Mouse (Mus musculus) thymus, adult 18-20 months (tissue): ENCODE data around the gene Slc38a10.

Experiments used
- DNase-seq, 2 experiments: peaks; one replicate each; pipeline ENCODE4 v3.0.0; 2022; ENCODE audit warnings: mixed read lengths in 2 of 2

Gene Slc38a10

DNA sequence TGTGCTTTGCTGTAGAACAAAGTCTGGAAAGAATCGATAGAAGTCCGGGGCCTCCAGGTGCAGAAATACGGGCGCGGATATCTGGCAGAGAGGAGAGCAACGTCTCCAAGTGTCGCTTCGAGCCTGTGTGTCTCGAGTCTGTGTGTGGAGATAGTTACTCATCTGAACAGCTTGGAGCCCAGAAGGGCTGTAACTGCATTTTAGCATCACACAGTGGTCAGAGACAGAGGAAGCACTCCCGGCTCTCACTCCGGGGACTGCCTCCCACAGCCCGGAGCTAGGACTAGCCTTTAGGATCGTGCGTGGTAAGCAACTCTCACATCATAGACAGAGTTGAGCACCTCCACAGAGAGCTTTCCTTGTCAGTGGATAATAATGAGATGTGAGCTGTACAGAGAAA lies 22.1 kb upstream of the Slc38a10 start:
- DNase-seq, result no peak

DNA sequence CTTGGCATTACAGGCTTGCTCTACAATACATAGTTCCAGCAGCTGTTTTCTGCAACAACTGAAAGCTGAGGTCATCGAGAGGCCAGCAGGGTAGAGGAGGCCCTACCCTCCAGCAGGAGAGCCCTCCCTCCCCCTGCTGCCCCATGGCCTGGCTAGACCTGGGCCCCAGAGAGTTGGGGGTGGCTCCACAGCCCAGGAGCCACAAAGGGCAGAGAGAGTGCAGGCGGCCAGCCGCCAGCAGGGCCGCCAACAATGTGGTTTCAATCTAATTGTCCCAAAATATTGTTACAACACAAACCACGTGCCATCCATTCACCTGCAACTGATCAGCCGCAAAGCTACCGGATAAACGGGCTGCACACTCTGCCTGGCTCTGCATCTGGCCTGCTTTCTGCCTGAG lies 20.0 kb upstream of the Slc38a10 start:
- no peak for DNase-seq

DNA sequence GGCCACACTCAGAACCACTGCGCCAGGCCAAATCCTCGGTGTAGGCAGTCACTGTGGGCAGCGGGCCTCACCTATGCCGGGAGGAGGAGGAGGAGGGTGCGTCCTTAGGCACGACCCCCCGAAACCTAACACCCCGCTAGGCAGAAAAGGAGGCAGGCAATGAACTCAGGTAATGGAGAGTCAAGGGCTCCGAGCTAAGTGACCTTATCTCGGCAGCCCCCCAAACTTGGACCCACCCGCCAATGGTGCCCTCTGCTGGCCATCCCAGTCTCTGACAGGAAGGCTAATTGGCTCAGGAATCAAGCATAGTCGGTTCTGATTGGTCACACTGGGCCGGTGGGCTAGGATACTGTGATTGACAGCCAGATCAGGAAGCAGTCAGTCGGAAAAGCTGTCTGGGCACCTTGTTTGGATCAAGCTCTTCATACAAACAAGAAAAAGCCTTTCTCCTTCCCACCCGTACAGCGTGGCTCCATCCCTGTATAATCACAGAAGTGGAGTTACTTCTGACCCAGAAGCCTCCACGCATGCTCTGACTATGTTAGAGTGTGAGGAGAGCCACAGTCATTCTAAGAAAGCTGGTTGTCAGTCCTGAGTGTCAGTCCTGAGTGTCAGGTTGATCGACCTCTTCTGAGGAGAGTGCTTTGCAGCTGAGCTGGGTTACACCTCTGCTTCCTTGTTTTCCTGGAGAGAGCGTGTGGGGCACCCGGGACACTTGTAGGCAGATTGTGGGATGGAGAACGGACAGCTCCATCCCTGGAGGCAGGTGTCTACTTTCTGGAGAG lies 18.3 kb upstream of the Slc38a10 start:
- peak in 1 of 2 experiments; percentile 54 for DNase-seq

DNA sequence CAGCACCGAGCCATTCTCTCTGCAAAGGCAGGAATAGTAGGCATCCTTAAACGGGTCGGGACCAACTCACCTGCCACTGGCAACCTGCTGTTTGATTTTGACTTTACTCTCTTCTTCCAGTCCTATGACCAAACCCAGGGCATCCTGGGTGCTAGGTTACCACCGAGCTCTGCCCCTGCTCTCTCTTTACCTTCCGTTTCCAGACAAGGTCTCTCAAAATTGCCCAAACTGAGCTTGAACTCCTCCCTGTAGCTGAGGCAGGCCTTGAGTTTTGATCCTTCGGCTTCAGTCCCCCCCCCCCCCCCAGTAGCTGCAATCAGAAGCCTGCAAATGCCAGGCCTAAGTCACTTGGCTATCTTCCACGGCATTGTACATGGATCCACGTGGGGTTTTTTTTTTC lies 17.4 kb upstream of the Slc38a10 start:
- no peak for DNase-seq

DNA sequence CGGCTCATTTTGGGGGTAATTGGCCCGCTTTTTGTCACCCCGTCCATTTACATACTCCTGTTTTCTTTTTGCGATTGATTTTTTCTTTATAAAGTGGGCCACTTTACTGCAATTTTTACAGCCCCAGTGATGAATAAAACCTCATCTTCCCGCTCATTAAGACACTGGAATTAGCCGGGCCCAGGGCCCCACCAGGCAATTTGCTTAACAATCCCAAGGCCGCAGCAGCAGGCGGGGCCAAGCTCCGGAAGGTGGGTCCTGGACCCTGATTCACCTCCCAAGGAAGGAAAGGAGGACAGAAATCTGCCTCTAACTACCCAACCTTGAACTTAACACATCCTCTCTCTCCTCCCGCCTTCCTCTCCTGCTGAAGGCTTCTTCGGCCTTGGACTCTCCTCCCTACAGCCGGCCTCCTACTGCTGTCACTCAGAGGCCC lies 16.8 kb upstream of the Slc38a10 start:
- no peak for DNase-seq

DNA sequence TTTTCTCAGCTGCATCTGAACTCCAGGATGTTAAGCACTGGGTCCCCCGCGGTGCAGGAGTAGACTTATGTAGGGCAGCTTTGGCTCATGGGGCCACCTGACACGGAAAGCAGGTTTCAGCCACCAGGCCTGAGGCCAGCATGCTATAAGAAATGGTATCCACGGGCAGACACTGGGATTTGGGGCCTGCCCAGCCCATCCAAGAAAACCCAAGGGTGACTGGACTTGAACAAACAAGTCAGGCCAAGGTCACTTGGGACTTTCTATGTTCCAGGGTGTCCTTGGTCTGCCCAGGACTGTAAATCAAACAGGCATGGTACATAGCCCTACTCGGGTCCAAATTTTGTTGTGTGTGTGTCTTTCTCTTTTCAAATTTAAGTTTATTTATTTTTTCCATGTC lies 15.9 kb upstream of the Slc38a10 start:
- DNase-seq, result no peak

DNA sequence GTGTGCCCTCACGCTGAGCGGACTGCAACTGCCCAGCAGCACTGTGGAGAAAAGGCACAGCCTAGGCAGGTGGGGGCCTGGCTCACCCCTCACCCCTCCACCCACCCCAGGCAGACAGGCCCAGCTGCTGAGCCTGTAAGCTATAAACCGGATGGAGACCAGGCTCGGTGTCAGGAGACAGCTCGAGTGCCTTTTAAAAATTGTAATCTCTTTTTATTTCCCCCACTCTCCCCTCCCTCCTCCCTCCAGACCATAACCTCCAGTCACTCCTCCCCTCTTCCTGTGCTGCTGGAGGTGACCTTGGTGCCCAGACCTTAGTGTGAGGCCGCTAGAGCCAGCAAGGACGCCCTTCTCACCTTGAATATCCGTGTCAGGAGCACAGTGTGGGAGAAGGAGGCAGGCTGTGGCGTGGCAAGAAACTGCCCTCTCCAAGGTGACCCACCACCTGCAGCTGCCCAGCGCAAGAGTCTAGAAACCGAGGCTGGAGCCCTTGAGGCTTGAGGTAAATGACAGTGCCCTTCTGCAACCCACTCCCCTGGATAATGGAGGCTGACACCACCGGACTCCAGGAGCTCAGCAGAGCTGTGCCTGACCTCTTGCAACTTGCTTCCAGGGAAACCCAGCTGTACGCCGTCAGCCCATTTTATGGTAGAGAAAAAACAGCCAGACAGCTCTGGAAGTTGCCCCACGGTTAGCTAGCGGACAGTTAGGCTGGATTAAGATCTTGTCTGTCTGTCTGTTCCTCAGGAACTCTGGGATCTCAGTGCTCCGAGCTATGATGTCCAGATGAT lies 13.5 kb upstream of the Slc38a10 start:
- DNase-seq, result no peak

DNA sequence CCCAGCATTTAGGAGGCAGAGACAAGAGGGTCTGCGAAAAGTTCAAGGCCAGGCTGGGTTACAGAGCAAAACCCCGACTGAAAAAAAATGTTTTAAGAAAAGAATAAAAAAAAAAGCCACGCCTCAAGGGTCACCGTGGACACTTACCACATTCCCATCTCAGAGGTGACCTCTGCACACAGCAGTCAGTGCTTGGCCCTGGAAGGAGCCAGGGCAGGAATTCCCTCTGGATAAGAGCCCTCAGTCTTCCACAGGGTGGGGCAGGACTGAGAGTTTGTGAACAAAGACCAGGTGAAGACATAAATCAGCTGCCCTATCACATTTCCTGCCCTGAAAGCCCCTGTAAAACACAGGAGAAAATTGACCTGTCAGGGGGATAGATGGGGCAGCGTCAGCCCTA lies 12.9 kb upstream of the Slc38a10 start:
- DNase-seq, result no peak

DNA sequence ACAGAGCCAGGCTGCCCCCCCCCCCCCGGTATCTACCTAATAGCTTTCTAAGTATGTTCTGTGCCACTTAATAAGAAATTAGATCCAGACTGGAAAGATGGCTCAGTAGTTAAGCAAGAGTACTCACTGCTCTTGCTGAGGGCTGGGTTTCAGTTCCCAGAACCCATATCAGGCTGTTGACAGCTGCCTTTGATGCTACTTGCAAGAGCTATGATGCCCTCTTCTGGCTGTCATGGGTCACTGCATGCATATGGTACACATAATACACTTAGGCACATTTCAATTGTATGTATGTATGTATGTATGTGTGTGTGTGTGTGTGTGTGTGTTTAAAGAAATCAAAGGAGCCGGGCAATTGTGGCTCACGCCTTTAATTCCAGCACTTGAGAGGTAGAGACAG lies 12.1 kb upstream of the Slc38a10 start:
- no peak for DNase-seq

DNA sequence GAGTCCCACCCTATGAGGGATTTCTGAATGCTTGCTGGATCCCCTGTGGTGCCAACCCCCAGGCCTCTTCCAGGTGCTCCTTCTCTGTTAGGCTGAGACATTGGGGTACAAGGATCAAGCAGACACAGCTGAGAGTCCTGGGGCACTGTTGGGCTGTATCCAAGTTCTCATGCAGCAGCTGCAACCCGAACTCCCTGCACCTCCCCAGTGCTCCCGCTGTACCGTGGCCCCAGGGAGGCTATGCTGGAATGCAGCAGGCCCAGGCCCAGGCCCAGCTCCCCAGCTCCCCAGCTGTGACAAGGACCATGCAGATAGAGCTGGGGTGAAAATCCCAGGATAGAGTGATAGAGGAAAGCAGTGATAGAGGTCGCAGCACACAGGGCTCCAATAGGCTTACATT lies 10.1 kb upstream of the Slc38a10 start:
- DNase-seq, result no peak

DNA sequence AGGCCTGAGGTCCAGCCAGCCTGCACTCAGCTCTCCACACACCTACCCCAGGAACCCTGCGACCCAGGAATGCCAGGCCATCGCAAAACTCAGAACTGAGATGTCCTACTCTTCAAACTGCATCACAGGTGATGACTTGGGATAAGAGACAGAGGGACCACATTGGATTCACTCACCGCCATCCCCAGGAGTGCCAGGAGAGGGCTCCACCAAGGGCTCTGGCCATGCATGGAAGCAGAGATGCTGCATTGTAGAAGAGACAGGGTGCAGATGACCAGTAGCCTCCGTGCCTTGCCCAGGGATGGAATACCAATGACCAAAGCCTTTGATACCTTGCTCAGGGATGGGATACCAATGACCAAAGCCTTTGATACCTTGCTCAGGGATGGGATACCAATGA lies 9.3 kb upstream of the Slc38a10 start:
- no peak for DNase-seq

DNA sequence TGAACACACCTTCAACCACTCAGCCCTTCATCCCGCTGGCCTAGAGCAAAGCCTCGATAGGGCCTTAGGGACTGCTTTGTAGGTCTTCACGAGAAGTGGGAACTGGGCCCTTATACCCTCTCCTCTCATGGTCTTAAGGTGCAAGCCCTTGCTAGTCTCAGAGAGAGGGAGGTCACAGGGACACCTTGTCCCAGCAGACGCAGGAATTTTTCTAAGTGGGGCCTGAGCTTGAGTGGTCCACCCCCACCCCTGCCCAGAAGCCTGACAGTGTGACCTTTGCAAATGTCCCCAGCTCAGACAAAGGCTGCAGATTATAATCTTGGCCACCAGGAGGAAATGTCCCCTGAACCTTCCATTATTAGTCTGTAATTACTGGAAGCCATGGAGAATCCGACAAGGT lies 8.5 kb upstream of the Slc38a10 start:
- DNase-seq, result no peak

DNA sequence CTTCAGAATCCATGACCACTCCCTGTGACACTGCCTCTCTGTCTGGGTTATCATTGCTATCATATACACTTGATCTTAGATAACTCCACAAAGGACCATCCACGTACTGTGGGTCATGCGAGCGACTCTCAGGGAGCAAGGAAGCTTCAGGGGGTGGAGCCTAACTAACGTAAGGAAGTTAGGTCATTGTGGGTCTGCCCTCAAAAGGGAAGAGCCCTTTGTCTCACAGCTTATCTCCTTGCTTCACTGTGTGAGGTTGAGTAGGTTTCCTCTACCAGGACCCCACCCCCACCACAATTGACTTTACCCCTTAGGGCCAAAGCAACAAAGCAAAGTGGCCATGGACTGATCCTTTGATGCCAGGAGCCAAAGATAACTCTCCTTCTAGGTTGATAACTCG lies 7.7 kb upstream of the Slc38a10 start:
- DNase-seq, result no peak

DNA sequence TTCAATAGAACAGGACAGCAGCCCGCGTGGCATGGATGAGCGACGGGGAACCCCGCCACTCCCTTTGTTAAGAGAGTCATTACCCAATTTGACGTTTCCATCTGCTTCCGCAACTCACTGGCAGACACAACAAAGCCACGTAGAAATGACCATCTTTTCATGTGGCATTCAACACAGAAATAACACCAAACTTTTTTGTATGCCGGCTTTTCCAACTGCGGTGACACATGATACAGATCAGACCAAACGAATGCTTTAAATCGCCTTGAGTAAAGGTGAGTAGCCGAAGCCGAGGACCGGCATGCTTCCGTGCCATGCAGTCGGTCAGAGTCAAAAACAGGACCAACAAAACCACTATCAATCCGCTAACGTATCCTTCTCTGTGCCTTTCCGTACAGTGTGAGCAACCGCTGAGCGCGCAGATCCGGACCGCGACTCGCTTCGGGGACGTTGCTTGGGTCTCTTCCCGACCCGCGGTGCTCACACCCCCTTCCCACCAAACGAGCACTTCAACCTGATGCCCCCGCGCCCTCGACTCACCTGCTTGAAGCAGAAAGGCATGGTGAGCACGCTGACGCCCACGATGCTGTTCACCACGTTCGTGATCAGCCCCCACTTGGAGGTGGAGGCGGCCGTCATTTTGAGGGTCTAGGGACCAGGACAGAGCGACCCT lies 570 bp downstream of the Slc38a10 start:
- DNase-seq, result no peak

DNA sequence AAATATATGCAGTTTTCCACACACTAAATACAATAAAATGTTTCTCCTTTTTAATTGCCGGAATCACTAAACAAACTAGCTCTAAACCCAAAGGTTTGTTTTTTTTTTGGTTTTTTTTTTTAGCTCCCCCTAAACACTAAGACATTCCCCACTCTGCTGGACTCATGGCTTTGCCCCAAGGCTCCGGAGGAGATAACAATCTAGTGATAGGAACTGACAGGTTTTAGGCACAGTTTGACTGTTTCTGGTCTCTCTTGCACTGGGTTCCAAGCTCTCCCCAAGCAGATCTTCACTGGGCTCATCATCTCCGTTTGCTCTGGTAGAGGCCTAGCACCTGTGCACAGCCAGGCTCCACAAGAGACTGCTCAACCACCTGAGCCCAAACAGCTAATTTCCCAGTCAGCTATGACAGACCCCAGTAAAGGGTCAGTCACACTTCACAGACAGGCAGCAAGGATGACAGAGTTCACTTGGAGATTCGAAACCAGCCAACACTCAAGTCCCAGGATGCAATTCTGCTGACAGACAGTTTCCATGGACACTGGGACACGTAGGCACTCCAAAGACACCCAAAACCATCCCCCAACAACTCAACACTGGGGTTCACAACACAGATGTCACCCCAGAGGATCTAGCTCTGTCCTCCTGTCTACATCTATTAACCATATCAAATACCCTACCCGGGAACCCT lies 1.5 kb downstream of the Slc38a10 start:
- DNase-seq, result no peak

DNA sequence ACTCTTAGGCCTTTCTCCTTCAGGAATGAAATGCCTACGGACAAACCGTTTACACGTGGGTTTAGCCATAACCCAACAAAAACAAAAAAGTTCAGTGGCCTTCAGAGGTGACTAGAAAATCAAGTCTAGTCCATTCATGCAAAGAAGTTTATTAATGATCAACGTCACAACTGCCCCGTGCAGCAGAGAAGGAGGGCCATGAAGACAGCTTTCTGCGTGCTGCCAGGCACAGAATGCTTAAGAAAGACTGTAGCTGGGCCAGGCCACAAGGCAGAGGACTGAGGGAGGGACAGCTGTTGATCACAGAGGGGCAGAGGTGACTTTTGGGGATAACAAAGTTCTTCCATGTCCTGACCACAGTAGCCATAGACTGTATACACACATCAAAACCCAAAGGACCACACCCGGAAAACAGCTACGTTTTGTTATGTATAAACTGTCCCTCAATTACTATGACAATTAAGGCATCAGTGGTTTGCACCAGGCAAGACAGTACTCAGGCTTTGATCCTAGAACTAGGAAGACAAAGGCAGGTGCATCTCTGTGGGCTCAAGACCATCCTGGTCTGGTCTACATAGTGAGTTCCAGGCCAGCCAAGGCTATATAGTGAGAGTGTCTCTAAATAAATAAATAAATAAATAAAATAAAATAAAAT lies 2.8 kb downstream of the Slc38a10 start:
- DNase-seq, result no peak

DNA sequence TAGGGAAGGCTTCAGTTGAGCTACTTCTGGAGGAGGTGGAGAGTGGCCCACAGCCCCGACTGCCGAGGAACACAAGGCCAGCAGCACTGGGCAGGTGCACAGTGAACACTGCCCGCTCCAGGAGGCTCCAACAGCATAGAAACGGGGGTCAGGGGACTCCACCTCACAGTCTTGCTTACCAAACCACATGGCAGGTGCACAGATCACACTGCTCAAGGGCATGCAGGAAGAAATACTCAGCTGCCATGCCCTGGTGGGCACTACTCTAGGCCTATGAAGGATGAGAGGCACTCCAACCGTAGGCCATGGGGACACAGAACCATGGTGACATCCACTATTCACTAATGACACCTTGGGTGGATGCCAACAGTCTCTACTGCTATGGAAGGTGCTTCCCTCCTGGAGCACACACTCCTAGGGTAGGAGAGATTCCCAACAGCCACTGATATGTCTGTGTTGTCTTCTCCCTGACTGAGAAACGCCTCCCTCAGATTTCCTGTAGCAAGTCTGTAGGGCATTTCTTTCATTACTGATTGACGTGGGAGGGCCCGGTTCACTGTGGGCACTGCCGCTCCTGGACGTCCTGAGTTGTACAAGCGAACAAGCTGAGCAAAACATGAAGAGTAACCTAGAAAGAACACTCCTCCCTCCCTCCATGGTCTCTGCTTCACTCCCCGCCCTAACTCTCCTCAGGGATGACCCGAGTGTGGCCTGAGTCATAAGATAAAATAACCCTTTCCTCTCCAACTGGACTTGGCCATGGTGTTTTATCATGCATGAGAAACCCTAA lies 7.2 kb downstream of the Slc38a10 start:
- no peak for DNase-seq

DNA sequence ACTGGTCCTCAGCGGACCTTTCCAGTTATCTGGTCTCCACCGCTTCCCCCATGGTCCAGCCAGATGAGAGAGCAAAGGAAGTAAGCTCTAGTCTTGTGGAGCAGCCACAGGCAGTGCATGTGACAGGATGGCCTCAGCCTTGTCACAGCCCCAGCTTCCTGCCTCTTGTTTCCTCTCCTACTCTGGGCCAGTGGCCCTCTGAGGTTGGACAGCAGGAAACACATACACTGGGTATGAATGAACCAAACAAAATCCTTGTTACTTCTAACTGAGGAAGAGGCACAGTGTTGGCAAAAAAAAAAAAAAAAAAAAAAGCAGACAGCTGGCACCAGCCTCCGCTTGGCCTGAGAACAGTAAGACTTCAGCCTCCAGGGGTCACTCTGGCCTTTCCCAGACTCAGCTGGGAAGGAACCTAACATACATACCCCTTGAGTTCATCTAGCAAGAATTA lies 8.5 kb downstream of the Slc38a10 start:
- DNase-seq, result no peak

DNA sequence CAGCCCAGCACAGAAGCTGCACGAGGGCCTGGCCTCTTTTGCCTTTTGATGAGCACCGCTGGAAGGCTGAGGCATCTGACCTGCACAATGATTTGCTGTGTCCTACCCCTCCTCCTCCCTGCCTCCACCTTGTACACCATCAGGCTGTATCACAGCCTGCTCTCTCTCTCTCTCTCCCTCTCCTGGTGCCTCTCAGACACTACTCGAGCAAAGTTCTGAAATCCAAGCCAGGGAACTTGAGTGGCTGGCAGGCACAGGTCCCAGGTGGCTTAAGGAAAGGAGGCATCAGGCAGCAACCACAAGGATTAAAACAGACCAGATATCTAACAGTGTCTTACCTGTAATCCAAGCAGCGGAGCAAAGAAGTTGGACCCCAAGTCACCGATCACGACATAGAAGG lies 10.9 kb downstream of the Slc38a10 start:
- DNase-seq, result no peak

DNA sequence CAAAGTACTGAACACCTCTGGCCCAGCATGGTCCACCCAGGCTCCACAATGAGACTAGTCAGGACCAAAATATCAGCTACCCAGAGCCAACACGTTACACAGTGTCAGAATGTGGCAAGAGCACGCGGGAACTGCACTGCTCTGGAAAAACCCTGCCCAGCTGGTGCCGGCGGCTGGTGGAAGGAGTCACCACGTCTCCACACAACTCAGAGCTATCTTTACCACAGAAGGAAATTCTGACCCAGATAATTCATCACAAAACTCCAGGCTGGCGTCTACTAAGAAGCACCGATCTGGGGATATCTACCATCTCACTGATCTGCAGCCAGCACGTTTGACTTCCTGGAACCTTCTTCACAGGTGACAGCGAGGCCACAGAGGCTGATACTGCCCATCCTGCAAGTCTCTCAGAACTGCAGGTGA lies 11.8 kb downstream of the Slc38a10 start:
- DNase-seq, result no peak

DNA sequence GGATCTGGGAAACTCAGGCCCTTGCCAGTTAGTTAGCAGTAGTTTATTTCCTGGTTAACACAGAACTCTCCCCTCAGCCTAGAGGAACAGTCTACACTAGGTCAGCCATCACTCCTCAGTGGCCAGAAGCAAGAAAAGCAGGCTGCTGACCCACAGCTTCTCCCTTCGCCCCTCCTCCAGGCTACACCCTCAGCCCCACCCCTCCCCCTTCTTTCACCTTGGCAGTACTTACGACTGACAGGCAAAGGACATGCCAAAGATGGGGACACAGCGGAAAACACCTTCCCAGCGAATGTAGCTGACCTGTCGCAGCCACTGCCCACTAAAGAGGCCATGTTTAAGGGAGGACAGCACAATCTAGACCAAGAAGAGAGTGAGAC lies 13.5 kb downstream of the Slc38a10 start:
- no peak for DNase-seq
